Mouse (Mus musculus): ENCODE results near the gene Tcf7l2. TPM values are rescaled to one million over a fixed set of nuclear protein-coding genes. Genes with fewer than 3 reads are reported as not detected.

Gene Tcf7l2
- polyA plus RNA-seq, 1 experiment = 5.4 TPM

DNA sequence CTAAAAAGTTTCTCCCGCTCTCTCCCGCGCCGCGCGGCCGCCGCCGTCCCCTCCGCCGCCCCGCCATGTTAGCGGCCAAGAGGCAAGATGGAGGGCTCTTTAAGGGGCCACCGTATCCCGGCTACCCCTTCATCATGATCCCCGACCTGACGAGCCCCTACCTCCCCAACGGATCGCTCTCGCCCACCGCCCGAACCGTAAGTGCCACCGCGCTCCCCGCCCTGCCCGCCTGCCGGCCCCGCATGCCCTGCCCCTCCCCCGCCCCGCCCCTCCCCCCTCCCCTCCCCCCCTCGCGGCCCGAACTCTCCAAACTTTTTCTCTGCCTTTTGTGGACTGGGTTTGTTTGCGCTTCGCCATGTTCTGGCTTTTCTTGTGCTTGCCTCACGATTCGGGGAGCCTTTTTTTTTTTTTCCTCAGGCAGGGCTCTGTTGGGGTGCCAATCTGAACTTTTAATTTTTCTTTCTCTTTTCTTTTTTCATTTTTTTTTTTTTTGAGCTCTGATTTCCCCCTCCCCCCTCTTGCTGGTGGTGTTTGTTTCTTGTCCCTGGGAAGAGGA, 1.5 kb downstream of the Tcf7l2 start:
- no peaks in the 10 kb centered on the region for H3K36me3 ChIP-seq (ENCODE audit: control insufficient read depth, insufficient read depth)
- no peak for TF ChIP-seq MAX (IDR thresholded peaks at IDR 0.05; ENCODE audit: low read depth)
- TF ChIP-seq E2F4 (IDR thresholded peaks at IDR 0.05; ENCODE audit: insufficient read depth) = no peak
- no peak for TF ChIP-seq SRF (IDR thresholded peaks at IDR 0.05; ENCODE audit: control insufficient read depth, insufficient read length, low read depth)
- no peak for TF ChIP-seq USF1 (IDR thresholded peaks at IDR 0.05; ENCODE audit: low read depth)
- TF ChIP-seq MYOD1 (IDR thresholded peaks at IDR 0.05; ENCODE audit: control insufficient read depth in 1 of 3, insufficient read length in 2 of 3, low read depth in 2 of 3) = no peak
- TF ChIP-seq POLR2AphosphoS2 (IDR thresholded peaks at IDR 0.05; ENCODE audit: insufficient read length, low read depth) = peak; percentile 63
- no peak for TF ChIP-seq REST (IDR thresholded peaks at IDR 0.05; ENCODE audit: insufficient read depth, insufficient read length)
- TF ChIP-seq MYOG (IDR thresholded peaks at IDR 0.05; ENCODE audit: control insufficient read depth in 1 of 3, insufficient read depth in 1 of 3, insufficient read length in 2 of 3, low read depth in 2 of 3) = no peak
- peak; percentile 75 for TF ChIP-seq POLR2A (IDR thresholded peaks at IDR 0.05; ENCODE audit: insufficient read length, low read depth)
- TF ChIP-seq CEBPB (IDR thresholded peaks at IDR 0.05; ENCODE audit: insufficient read depth, poor library complexity, severe bottlenecking) = no peak
- no peak for TF ChIP-seq TCF3 (IDR thresholded peaks at IDR 0.05; ENCODE audit: insufficient read length, low read depth)
- H3K4me2 ChIP-seq (ENCODE audit: low read depth) = peak overlapping the region; percentile 94
- H3K4me3 ChIP-seq = peak overlapping the region; percentile 85
- peak overlapping the region; percentile 46 for H3ac ChIP-seq (ENCODE audit: control insufficient read depth, insufficient read length)
- peaks cover 40% of the 10 kb centered on the region for H3K79me2 ChIP-seq (ENCODE audit: control insufficient read depth, insufficient read depth)
- no peaks in the 10 kb centered on the region for H3K27me3 ChIP-seq (ENCODE audit: control insufficient read depth, insufficient read depth, insufficient read length)

DNA sequence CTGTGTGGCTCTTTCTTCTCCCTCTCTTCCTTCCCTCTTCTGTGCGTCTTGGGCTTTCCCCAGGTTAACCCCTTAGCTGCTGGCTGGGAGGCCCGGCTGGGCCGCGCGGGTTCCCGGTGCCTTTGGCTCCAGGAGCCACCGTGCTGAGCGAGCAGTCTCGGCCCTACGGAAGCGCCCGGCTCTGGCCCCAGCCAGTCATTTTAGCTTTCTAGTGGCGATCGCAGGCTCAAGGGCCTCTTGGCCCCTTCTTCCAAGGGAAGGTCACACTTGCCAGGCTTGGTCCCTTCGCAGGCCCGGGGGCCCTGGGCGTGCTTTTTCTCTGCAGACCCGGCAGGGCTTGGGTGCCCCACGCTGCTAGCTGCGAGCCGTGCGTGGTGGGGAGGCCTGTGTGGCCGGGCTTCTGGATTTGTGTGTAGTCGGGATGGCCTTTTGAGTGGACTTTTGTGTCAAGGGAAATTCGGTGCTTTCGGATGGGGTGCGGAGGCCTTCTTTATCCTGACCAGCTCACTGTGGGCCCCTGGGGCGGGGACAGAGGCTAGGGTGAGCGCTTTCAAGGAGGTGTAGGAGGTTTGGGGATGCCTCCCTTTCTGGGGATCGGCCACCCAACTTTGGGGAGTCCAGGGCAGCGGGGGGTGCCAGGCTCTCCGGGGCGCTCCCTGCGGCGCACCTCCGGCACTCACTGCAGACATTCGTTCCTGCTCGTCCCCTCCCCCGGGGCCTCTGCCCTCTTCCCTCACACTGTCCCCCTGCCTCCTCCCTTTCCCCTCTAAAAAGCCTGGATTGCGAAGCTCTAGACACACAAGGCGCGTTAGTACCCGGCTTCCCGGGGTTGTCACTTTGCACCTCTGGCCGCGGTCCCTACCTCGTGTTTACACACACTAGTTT, 2.2 kb downstream of the Tcf7l2 start:
- TF ChIP-seq MAX (IDR thresholded peaks at IDR 0.05; ENCODE audit: low read depth) (no peak), MYOD1 (IDR thresholded peaks at IDR 0.05; ENCODE audit: control insufficient read depth in 1 of 3, insufficient read length in 2 of 3, low read depth in 2 of 3) (no peak), MYOG (IDR thresholded peaks at IDR 0.05; ENCODE audit: control insufficient read depth in 1 of 3, insufficient read depth in 1 of 3, insufficient read length in 2 of 3, low read depth in 2 of 3) (no peak), POLR2AphosphoS2 (IDR thresholded peaks at IDR 0.05; ENCODE audit: insufficient read length, low read depth) (no peak), SRF (IDR thresholded peaks at IDR 0.05; ENCODE audit: control insufficient read depth, insufficient read length, low read depth) (no peak), CEBPB (IDR thresholded peaks at IDR 0.05; ENCODE audit: insufficient read depth, poor library complexity, severe bottlenecking) (no peak), TCF12 (IDR thresholded peaks at IDR 0.05; ENCODE audit: insufficient read depth, poor library complexity, severe bottlenecking) (no peak), POLR2A (IDR thresholded peaks at IDR 0.05; ENCODE audit: insufficient read length, low read depth) (peak; percentile 17), USF1 (IDR thresholded peaks at IDR 0.05; ENCODE audit: low read depth) (no peak)
- Histone ChIP-seq H3K4me2 (ENCODE audit: low read depth) (peak overlapping the region; percentile 94), H3K36me3 (ENCODE audit: control insufficient read depth, insufficient read depth) (no peaks in the 10 kb centered on the region), H3ac (ENCODE audit: control insufficient read depth, insufficient read length) (peak overlapping the region; percentile 46), H3K4me3 (peak overlapping the region; percentile 85), H3K27me3 (ENCODE audit: control insufficient read depth, insufficient read depth, insufficient read length) (no peaks in the 10 kb centered on the region), H3K79me2 (ENCODE audit: control insufficient read depth, insufficient read depth) (peaks cover 44% of the 10 kb centered on the region)

DNA sequence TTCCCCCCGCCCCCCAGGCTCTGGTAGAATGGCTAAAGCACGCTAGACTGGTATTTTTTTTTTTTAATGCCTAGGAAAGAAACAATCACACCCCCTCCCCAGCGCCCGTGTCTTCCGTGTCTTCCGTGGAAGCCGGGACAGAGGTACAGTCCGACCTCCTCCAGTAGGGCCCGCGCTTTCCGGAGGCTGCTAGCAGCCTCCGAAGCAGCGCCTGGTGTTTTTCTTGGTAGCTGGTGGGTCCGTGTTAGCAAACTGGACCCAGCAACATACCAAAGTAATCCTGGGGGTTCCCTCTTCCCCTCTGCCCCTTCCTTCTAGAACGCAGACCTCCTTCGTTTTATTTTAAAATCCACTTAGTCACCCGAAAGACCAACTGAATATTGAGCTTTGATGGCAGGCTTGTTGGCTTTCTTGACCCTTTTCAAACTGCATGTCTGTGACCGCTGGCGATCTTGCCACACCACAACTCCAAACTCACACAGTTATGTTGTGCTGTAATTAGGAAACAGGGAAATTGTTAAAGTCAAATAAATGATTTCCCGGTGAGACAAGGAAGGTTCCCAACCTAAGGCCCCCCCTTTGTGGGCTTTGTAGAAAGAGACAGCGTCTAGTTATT, 3.1 kb downstream of the Tcf7l2 start:
- TF ChIP-seq USF1 (IDR thresholded peaks at IDR 0.05; ENCODE audit: low read depth) (no peak), MAX (IDR thresholded peaks at IDR 0.05; ENCODE audit: low read depth) (no peak), TCF12 (IDR thresholded peaks at IDR 0.05; ENCODE audit: insufficient read depth, poor library complexity, severe bottlenecking) (no peak), REST (IDR thresholded peaks at IDR 0.05; ENCODE audit: insufficient read depth, insufficient read length) (no peak), TCF3 (IDR thresholded peaks at IDR 0.05; ENCODE audit: insufficient read length, low read depth) (no peak), POLR2A (IDR thresholded peaks at IDR 0.05; ENCODE audit: insufficient read length, low read depth) (no peak), SRF (IDR thresholded peaks at IDR 0.05; ENCODE audit: control insufficient read depth, insufficient read length, low read depth) (no peak), CEBPB (IDR thresholded peaks at IDR 0.05; ENCODE audit: insufficient read depth, poor library complexity, severe bottlenecking) (no peak), MYOG (IDR thresholded peaks at IDR 0.05; ENCODE audit: control insufficient read depth in 1 of 3, insufficient read depth in 1 of 3, insufficient read length in 2 of 3, low read depth in 2 of 3) (no peak), E2F4 (IDR thresholded peaks at IDR 0.05; ENCODE audit: insufficient read depth) (no peak), MYOD1 (IDR thresholded peaks at IDR 0.05; ENCODE audit: control insufficient read depth in 1 of 3, insufficient read length in 2 of 3, low read depth in 2 of 3) (no peak), POLR2AphosphoS2 (IDR thresholded peaks at IDR 0.05; ENCODE audit: insufficient read length, low read depth) (no peak)
- Histone ChIP-seq H3K4me3 (peak overlapping the region; percentile 85), H3K79me2 (ENCODE audit: control insufficient read depth, insufficient read depth) (peaks cover 50% of the 10 kb centered on the region)

DNA sequence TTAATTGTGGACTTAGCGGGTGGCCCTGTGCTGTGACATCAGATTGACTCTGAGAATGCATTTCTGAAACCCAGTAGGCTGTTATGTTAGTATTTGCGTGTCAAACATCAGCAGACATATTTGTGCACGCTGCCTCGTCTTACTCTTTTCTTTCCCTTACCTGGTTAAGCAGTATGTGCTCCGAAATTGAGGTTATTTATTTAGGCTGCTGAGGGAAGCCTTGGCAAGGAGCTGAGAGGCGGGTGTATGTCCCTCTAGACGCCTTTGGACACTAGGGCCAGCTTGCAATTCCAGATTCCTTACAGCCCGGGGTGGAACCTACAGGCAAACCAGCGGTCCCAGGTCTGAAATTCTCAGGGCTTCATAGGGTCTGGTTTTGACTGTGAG, 3.6 kb downstream of the Tcf7l2 start:
- peak overlapping the region; percentile 94 for H3K4me2 ChIP-seq (ENCODE audit: low read depth)
- no peaks in the 10 kb centered on the region for H3K27me3 ChIP-seq (ENCODE audit: control insufficient read depth, insufficient read depth, insufficient read length)
- peak overlapping the region; percentile 85 for H3K4me3 ChIP-seq
- no peak overlapping the region for H3ac ChIP-seq (ENCODE audit: control insufficient read depth, insufficient read length)
- H3K79me2 ChIP-seq (ENCODE audit: control insufficient read depth, insufficient read depth) = peaks cover 54% of the 10 kb centered on the region
- TF ChIP-seq MAX (IDR thresholded peaks at IDR 0.05; ENCODE audit: low read depth) = no peak
- no peak for TF ChIP-seq MYOD1 (IDR thresholded peaks at IDR 0.05; ENCODE audit: control insufficient read depth in 1 of 3, insufficient read length in 2 of 3, low read depth in 2 of 3)
- no peak for TF ChIP-seq TCF3 (IDR thresholded peaks at IDR 0.05; ENCODE audit: insufficient read length, low read depth)
- TF ChIP-seq MYOG (IDR thresholded peaks at IDR 0.05; ENCODE audit: control insufficient read depth in 1 of 3, insufficient read depth in 1 of 3, insufficient read length in 2 of 3, low read depth in 2 of 3) = no peak
- no peaks in the 10 kb centered on the region for H3K36me3 ChIP-seq (ENCODE audit: control insufficient read depth, insufficient read depth)

More for the DNA sequence above, 3.1 kb downstream of the Tcf7l2 start:
- Histone ChIP-seq H3K36me3 (ENCODE audit: control insufficient read depth, insufficient read depth) (no peaks in the 10 kb centered on the region), H3K27me3 (ENCODE audit: control insufficient read depth, insufficient read depth, insufficient read length) (no peaks in the 10 kb centered on the region), H3ac (ENCODE audit: control insufficient read depth, insufficient read length) (peak overlapping the region; percentile 46), H3K4me2 (ENCODE audit: low read depth) (peak overlapping the region; percentile 94)
